Mouse (Mus musculus): ENCODE measurements around the gene Sdad1. TPM values are rescaled to one million over a fixed set of nuclear protein-coding genes. Genes with fewer than 3 reads are reported as not detected.
A peak's percentile ranks its signal among the peaks of the same experiment; 100 is the strongest.

Gene Sdad1
- total RNA-seq, 2 experiments from 2014 or later: 21.6 to 38.3 TPM

- ATAC-seq (ENCODE audit: poor library complexity, severe bottlenecking): no peak
These were observed 3.5 kb upstream of the Sdad1 start for GRCm38 (mm10) chr5:92313776-92314175.

- peak; percentile 69 for ATAC-seq (ENCODE audit: poor library complexity, severe bottlenecking)
These were observed 1.9 kb upstream of the Sdad1 start for GRCm38 (mm10) chr5:92312046-92312715.

- ATAC-seq (ENCODE audit: poor library complexity, severe bottlenecking): no peak
These were observed 6.0 kb downstream of the Sdad1 start for GRCm38 (mm10) chr5:92304291-92304690.

DNA sequence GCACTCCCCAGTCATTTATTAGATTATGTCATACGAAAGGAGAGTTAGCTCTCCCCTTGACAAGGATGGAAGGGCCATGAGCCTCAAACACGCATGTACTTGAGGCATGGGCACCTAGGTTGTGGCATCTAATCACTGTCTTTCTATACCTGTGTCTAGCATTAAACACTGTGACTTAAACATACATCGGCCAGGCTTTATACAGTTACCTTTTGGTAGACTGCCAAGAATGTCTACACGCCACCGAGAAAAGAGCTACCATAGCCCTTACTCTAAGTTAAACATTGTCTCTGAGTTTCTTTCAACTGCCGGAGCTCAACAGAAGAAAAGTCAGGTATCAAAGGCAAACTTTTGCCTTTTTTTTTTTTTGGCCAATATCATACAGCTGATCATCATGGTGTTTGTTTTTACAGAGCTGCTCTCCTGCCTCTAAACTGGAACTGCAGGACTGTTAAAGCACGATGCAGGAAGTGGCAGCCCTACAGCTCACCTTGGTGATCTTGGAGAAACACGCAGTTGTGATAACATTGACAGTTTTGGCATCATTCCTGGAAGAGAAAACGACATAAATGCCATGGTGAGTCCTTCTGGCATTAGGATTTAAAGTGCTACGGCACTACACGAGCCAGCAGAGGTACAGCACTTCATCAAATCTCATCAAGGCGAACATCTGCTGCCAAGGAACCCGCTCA is 8.0 kb downstream of the Sdad1 start:
- ATAC-seq (ENCODE audit: poor library complexity, severe bottlenecking): no peak

- ATAC-seq (ENCODE audit: poor library complexity, severe bottlenecking): no peak
These were observed 15.8 kb downstream of the Sdad1 start for GRCm38 (mm10) chr5:92294525-92294924.

DNA sequence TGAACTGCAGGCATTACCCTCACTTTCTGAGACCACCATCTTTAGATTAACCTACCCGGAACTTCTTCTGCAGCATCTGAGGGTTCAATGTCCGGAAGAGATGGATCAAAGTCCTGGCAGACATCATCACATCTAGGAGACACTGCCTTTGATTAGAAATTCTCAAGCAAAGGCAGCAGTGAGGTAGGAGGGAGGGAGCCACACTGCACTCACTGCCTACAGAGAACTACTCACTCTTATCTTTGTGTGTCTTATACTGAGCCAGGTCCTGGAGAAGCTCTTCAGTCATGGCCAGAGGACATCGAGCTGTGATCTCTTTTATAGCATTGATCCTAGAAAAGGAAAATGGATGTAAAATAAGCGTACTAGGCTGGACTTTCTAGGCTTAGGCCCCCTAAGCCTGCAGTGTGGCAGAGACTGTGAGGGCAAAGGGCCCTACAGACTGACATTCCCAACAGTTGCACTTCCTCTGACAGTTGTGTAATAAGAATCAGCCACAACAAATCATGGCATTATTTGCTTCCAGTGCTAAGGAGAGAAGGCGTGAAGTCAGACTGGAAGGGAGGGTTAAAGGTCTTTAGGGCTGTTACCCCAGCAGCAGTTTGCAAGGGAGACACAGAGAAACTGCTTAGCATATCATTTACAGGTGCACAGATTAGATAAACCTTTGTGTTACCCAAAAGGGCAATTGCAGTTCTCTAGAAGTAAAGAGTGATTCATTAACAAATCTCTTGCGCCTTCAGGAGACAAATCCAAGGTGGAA is 18.4 kb downstream of the Sdad1 start:
- peak; percentile 33; the same call in 1 of the 2 replicates for ATAC-seq (ENCODE audit: poor library complexity, severe bottlenecking)

DNA sequence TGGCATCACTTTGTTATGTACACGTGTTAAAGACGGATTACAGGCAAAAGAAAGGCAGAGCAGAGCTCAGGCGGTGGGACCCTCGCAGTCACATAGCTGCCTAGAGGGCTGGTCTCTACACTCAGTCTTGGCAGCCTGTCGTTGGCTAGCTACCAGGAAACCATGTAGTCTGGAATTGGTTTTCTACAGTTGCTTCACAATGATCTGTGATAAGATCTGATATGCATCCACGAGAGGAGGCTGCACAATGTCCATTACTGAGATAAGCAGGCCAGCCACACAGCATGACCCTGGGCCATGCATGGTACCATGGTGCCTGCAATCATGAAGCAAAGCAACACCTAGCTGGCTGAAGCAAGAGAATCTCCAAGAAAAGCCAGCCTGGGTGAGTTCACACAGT is 22.4 kb downstream of the Sdad1 start:
- ATAC-seq (ENCODE audit: poor library complexity, severe bottlenecking): no peak

DNA sequence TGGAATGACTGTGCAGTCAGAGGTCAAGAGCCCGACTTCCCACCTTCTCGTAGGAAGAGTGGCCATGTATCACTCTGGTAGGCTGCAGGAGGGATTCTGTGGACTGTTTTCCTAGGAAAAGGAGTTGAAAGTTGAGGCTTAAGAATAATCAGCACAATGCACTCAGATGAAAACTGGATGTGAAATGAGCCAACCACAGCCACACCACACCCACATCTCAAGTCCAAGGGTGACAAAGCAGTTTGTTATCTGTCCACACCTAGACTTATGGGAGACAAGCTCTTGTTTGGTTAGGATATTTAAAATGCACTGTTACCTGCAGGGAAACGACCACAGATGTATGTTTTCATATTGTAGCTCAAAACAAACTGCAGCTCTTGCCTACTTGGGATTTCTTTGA is 27.2 kb downstream of the Sdad1 start:
- peak; percentile 45 for ATAC-seq (ENCODE audit: poor library complexity, severe bottlenecking)

DNA sequence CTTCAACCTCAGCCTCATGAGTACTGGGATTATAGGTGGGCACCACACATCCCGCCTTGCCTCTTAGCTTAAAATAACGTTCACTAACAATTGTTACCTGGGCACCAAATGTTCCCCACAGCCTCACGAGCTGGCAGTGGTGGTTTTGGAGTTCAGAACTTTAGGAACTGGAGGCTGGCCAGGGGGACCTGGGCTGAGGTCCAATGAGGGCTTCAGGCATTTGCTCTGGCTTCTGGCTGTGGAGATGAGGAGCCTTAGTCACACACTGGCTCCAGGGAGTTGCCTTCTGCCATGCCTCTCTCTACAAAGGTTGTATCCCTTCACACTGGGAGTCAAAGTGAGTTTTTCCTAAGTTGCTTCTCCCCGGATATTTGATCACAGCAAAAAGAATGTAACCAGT is 27.7 kb downstream of the Sdad1 start:
- ATAC-seq (ENCODE audit: poor library complexity, severe bottlenecking): no peak

DNA sequence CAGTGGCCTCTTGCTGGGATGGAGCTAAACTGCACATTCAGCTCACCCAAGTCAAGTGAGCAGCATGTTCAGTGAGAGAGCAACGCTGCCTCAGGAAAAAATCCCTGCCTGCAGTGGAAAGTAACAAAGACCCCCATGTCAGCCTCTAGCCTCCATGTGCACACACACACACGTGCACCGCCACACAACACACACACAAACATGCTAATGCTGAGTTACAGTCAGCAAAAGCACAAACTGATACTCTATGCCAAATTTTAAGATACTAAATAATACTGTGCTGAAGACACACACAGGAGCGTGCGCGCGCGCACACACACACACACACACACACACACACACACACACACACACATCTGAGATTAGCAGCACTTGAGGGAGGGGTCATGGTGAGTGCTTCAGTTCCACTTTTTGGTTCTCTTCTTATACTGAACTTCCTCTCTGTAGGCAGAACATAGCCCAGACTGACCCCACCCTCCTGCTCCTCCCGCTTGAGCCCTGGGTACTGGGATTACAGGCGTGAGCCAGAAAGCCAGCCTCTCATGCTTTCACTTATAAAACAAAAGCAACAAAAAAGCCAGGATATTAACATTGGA is 31.2 kb downstream of the Sdad1 start:
- ATAC-seq (ENCODE audit: poor library complexity, severe bottlenecking): peak; percentile 72

- ATAC-seq (ENCODE audit: poor library complexity, severe bottlenecking): peak; percentile 83
These were observed 32.6 kb downstream of the Sdad1 start, which contains the start of gene Naaa for GRCm38 (mm10) chr5:92277437-92278394. Gene Naaa (minus strand): TSS chr5:92278170.

GRCm38 (mm10) chr5:92270496-92270895 is 39.8 kb downstream of the Sdad1 start:
- ATAC-seq (ENCODE audit: poor library complexity, severe bottlenecking): peak; percentile 93

GRCm38 (mm10) chr5:92263761-92264359 is 46.4 kb downstream of the Sdad1 start:
- no peak for ATAC-seq (ENCODE audit: poor library complexity, severe bottlenecking)

GRCm38 (mm10) chr5:92262646-92263045 is 47.6 kb downstream of the Sdad1 start:
- ATAC-seq (ENCODE audit: poor library complexity, severe bottlenecking): peak; percentile 33

GRCm38 (mm10) chr5:92256218-92256617 is 54.1 kb downstream of the Sdad1 start, which contains the start of gene Ppef2:
Gene Ppef2 (minus strand): TSS chr5:92256278.
- ATAC-seq (ENCODE audit: poor library complexity, severe bottlenecking): peak; percentile 19; the same call in 1 of the 2 replicates

DNA sequence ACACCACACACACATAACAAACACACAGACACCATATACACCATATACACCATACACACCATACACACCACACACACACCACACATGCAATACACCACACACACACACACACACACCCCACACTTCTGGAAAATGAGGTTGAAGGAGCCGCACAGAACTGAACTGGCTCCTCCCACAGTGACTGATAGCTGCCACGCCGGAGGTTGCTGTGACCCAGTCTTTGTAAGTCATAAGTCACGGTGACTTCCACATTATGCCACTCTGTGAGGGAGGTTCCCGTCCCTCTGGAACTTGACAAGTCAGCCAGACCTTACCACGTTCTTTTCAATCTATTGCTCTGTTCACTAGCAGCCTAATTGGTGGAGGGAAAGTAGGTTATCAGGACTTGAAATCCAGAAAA is 55.8 kb downstream of the Sdad1 start:
- ATAC-seq (ENCODE audit: poor library complexity, severe bottlenecking): peak; percentile 76

GRCm38 (mm10) chr5:92252797-92253343 is 57.4 kb downstream of the Sdad1 start:
- ATAC-seq (ENCODE audit: poor library complexity, severe bottlenecking): no peak

DNA sequence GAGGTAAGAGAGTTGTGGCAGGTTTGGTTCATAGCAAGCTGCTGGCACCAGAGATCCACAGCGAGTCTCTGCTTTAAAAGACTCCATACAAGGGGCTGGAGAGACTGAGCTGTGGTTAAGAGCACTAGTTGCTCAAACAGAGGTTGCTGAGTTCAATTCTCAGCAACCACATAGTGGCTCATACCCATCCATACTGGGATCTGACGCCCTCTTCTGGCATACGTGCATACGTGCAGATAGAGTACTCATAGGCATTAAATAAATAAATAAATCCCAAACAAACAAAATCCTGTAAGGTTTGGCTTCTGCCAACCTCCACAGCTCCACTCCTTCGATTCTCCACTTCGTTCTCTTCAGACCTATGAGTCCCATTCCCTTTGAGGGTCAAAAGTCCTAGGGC is 58.2 kb downstream of the Sdad1 start:
- no peak for ATAC-seq (ENCODE audit: poor library complexity, severe bottlenecking)

- ATAC-seq (ENCODE audit: poor library complexity, severe bottlenecking): no peak
These were observed 61.7 kb downstream of the Sdad1 start for GRCm38 (mm10) chr5:92248614-92249013.

Measured in megakaryocyte, adult 5-6 weeks (primary cell).